Mouse (Mus musculus): ENCODE data around the gene Rubcnl. TPM values are rescaled to one million over a fixed set of nuclear protein-coding genes. Genes with fewer than 3 reads are reported as not detected.

Rubcnl gene
- polyA plus RNA-seq (2014; fragmentation: Illumina TruSeq; extraction: RNeasy Lipid Tissue Mini Kit (QIAGEN cat#74804)): 0.40 TPM

DNA sequence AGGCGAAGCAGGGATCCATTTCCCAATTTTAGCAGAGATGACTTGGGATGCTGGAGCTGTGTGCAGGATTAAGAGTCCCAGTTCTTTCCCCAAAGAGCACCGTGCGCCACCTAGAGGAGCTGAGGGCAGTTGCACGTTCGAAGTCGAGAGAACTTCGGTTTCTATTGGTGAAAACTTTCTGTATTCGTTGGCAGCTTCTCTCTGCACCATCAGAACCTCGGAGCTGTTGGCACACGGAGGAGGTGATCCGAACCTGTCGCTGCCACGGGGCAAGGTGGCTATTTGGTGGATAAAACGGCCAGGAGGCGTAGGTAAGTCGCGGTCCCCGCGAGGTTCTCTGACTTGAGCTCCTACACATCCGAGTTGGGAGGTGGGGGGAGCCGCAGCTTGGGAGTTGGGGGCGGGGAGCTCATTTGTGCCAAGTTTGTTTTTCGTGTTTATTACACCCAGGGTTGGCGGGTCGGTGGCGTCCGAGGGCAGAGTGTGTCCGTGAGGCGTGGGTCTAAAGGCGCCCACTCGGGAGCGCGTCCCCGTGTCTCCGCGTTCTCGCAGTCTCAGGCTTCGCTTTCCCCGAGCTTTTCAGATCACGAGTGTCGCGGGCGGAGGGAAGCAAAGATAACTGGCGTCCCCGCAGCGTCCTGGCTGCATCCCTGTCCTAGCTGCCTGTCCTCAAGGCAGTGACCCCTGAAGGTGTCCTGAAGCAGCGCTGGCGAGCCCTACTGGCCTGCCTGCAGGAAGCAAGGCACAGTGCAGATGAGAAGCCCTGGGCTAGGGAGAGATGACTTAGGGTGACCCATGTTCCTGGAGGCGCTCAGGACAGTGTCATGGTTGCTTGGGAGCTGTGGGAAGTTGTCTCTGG lies at the start of gene Rubcnl:
Gene Rubcnl (plus strand): TSS at position 172 of the 859 bp plus-strand sequence.

Other genes starting within 250 kb of the Rubcnl start
- 25.1 TPM for gene Lrch1, start 68.2 kb upstream of the Rubcnl start, polyA plus RNA-seq (2014; fragmentation: Illumina TruSeq; extraction: RNeasy Lipid Tissue Mini Kit (QIAGEN cat#74804))
- not detected for gene Lrrc63, start 114.9 kb downstream of the Rubcnl start, polyA plus RNA-seq (2014; fragmentation: Illumina TruSeq; extraction: RNeasy Lipid Tissue Mini Kit (QIAGEN cat#74804))
- gene Lcp1, start 115.1 kb downstream of the Rubcnl start, polyA plus RNA-seq (2014; fragmentation: Illumina TruSeq; extraction: RNeasy Lipid Tissue Mini Kit (QIAGEN cat#74804)): 43.3 TPM
- 3.2 TPM for gene Cpb2, start 226.3 kb downstream of the Rubcnl start, polyA plus RNA-seq (2014; fragmentation: Illumina TruSeq; extraction: RNeasy Lipid Tissue Mini Kit (QIAGEN cat#74804))

All from ovary, adult 10 weeks (tissue).